Mouse (Mus musculus): ENCODE data around the gene Eif4g3. TPM values are rescaled to one million over a fixed set of nuclear protein-coding genes. Genes with fewer than 3 reads are reported as not detected.
A peak's percentile ranks its signal among the peaks of the same experiment; 100 is the strongest.

The Eif4g3 gene
- total RNA-seq, 2 experiments from 2014 or later = 25.3 to 58.7 TPM

DNA sequence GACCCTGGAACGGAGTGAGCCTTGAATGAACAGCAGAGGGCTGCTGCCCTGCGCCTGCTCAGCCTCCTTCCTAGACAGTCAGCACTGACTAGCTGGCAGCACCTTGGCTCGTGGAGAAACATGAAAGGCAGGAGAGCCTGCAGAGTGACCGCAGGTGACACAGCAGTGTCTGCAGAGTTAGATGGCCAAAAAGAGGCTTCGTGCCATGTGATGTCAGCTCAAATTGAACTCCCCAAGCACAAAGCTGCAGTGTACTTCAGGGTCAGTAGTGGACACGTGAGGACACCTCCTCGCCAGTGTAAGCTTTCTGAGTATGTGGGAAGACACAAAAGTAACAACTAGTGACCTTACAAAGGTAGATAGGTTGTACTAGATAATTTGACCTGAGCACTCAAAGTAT, 193.1 kb downstream of the Eif4g3 start:
- ATAC-seq (replicated peaks; ENCODE audit: low FRiP score, low TSS enrichment, poor library complexity, severe bottlenecking) = no peak

DNA sequence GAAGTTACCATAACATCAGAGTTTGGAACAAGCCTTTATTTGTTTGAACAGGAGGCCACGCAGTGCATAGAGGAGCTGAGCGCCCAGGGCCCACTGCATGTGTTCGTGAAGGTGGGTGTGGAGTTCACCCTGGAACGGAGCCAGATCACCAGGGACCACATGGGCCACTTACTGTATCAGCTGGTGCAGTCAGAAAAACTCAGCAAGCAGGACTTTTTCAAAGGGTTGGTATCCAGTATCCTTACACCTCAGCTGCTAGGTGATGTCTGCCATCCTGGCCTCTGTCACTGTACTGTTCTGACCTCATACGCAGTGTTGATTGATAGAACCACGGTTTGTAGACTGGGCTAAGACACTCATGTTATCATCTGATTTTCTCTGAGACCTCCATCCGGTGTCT, 195.2 kb downstream of the Eif4g3 start:
- ATAC-seq (replicated peaks; ENCODE audit: low FRiP score, low TSS enrichment, poor library complexity, severe bottlenecking) = peak; percentile 89

DNA sequence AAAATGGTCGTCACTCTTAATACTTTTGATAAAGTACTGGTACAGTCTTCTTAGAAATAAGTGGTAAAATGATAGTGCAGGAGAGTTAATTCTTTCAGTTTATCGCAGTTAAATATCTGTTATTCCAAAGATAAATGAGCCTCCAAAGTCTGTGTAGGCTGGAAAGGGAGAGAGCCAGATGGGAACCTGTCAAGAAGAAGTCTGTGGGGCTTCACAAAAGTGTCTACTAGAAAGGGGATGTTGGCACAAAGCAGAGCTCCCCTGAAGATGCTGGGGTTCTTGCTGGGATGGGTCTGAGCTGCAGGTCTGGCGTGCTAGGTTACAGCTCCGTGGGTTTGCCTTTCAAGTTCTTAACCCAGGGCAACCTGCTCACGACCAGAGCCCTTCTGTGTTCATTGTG, 199.7 kb downstream of the Eif4g3 start:
- ATAC-seq (replicated peaks; ENCODE audit: low FRiP score, low TSS enrichment, poor library complexity, severe bottlenecking) = no peak

DNA sequence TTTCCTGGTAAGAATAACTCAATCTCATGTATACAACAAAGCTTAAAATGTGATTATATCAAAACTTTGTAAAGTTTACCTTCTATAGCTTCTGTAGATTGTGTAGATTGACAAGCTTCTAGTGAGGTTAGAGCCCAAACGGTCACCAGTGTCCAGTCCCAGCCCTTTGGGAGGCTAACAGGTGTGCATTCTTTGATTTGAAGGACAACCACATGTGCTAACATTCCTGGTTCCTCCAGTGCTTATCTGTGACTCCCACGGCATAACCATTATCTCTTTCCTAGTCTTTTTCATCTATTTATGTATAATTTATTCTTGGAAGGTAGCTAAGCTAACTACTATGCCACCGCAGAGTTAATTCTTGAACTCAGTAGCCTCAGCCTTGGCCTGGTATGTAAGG, 207.9 kb downstream of the Eif4g3 start:
- ATAC-seq (replicated peaks; ENCODE audit: low FRiP score, low TSS enrichment, poor library complexity, severe bottlenecking) = no peak

- ATAC-seq (replicated peaks; ENCODE audit: low FRiP score, low TSS enrichment, poor library complexity, severe bottlenecking) = no peak
Observed at GRCm38 (mm10) chr4:138201696-138202095, 208.9 kb downstream of the Eif4g3 start.

- no peak for ATAC-seq (replicated peaks; ENCODE audit: low FRiP score, low TSS enrichment, poor library complexity, severe bottlenecking)
Observed at GRCm38 (mm10) chr4:138210116-138210515, 217.3 kb downstream of the Eif4g3 start.

GRCm38 (mm10) chr4:138213861-138214260, 221.0 kb downstream of the Eif4g3 start:
- no peak for ATAC-seq (replicated peaks; ENCODE audit: low FRiP score, low TSS enrichment, poor library complexity, severe bottlenecking)

DNA sequence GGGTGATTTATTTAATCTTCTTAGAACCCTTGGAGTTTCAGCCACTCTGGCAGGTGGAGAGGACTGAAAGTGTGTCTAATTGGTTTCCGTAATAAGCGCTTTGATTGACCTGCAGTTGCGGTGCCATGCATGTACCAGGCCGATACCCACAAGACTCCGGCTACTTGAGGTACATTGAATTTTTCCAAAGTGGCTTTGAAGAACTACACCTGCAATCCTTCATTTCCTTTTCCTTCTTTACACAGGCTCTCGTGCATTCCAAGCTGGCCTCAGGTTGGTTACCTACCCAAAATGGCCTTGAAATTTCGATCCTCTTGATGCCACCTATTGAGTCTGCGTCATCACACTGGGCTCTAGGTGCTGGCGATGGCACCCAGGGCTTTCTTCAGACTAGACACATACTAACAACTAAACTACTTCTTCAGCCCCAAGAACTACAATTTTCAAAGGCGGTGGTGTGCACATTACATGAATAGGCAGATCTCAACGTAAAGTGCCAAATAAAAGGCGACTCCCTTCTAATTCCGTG, 222.9 kb downstream of the Eif4g3 start:
- ATAC-seq (replicated peaks; ENCODE audit: low FRiP score, low TSS enrichment, poor library complexity, severe bottlenecking) = no peak

GRCm38 (mm10) chr4:138216200-138216890, 223.5 kb downstream of the Eif4g3 start, which contains the start of gene Hp1bp3:
Gene Hp1bp3, plus strand, starts transcription at chr4:138216296.
- peak; percentile 41 for ATAC-seq (replicated peaks; ENCODE audit: low FRiP score, low TSS enrichment, poor library complexity, severe bottlenecking)

DNA sequence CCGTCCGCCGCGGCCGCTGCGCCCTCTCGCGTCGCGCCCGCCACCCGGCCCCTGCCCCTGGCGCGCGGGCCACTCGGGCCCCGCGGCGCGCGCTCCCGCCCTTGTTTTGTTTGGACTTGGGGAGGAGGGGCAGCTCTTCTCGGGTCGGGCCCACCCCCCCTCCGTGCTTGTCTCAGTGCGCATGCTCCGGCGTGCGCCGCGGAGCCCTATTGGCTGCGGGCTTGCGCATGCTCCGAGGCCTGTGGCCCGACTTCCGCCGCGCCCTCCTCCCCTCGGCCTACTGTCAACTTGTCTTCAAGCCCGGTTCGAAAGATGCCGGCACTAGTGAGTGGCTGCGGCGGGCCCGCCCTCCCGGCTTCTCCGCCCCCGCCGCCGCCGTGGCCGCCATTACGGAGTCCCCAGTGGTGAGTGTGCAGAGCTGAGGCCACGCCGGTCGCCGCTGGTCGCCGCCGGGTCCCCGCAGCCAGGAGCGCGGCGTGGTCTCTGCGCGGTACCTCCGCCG, 224.1 kb downstream of the Eif4g3 start:
- peak; percentile 79 for ATAC-seq (replicated peaks; ENCODE audit: low FRiP score, low TSS enrichment, poor library complexity, severe bottlenecking)

- ATAC-seq (replicated peaks; ENCODE audit: low FRiP score, low TSS enrichment, poor library complexity, severe bottlenecking) = no peak
Observed at GRCm38 (mm10) chr4:138217441-138217840, 224.6 kb downstream of the Eif4g3 start.

DNA sequence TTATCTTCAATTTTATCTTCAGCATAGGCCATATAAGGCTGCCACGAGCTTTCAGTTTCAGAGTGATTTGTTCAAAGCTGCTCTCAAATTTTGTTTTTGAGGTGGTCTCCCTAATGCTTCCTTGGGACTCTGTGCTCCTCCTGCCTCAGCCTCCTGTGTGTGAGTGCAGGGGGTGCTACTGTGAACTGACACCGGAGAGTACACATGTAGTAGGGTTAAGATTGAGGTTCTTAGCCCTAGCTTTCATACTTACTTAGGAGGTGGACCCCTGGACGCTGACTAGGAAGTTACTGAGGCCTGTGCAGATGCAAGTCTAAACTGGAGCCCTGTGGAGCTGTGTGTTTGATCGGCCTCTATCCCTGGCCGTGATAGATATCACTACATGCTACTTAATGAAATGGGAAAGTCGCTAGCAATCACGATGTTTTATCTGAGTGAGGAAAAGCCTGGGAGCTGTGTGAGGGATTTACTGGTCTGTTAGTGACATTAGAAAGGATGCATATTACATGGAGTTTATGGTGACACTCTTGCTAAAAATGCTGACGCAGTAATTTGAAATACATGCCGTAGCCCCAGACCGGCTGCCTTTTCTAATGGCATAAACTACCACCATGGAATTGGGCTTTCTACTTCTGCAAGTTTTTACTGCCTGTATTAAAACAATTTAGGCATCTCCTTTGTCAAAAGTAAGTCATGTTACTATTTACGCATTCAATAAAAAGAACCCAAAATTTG, 225.3 kb downstream of the Eif4g3 start:
- no peak for ATAC-seq (replicated peaks; ENCODE audit: low FRiP score, low TSS enrichment, poor library complexity, severe bottlenecking)

DNA sequence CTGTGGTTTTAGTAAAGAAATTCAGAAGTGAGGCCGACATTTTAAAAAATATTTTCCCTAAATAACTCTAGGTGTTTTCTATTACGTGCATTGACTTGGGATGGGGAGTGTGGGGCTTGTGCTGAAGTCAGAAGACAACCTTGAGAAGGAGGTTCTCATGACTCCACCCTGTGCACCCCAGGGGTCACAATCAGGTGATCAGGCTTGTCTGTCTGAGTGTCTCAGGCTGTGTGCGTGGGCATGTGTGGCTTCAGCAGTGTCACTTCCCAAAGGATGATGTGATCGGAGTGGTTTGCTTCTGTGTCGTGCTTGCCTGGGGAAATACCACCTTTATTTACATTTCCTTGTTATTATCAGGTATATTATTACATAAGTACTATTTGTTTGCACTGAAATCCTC, 226.5 kb downstream of the Eif4g3 start:
- ATAC-seq (replicated peaks; ENCODE audit: low FRiP score, low TSS enrichment, poor library complexity, severe bottlenecking) = no peak

- ATAC-seq (replicated peaks; ENCODE audit: low FRiP score, low TSS enrichment, poor library complexity, severe bottlenecking) = no peak
Observed at GRCm38 (mm10) chr4:138220761-138221160, 227.9 kb downstream of the Eif4g3 start.

- ATAC-seq (replicated peaks; ENCODE audit: low FRiP score, low TSS enrichment, poor library complexity, severe bottlenecking) = 0 out of 2 replicates have a peak, but pooled peaks have one; percentile 21
Observed at GRCm38 (mm10) chr4:138221406-138221805, 228.6 kb downstream of the Eif4g3 start.

DNA sequence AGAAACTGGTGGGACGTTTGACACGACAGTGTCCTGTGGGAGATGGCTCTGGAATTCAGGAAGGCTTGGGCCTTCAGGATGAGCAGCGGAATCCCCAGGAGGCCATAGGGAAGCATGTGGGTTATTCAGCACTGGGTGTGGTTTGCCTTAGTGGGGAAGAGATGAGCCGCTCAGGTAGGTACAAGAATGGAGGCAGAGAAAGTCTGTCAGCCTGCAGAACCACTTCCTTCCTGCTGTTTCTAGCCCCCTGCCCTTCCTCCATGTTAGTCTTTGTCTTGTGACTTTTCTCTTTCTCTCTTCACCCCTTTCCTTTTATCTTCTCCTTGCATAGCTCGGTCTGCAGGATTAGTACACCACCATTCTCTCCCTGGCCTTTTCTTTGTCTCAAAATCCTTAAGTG, 229.6 kb downstream of the Eif4g3 start:
- ATAC-seq (replicated peaks; ENCODE audit: low FRiP score, low TSS enrichment, poor library complexity, severe bottlenecking) = no peak

DNA sequence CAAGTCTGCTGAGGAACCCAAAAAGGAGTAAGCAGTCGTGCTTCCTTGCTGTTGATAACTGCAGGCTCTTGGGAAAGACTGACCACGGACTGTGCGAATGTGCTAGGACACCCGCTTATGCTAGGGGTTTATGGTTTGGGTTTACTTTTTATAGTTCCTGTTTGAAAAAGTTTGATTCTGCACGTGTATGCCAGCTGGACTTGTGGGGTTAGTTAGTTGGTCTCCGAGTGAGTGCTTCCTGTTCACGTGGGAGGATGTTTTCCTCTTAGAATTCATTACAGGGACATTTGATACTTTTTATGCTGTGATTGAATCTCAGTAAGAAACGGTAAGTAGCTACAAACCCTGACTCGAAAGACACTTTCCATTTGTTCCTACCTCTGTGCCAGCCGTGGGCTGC, 230.8 kb downstream of the Eif4g3 start:
- no peak for ATAC-seq (replicated peaks; ENCODE audit: low FRiP score, low TSS enrichment, poor library complexity, severe bottlenecking)

DNA sequence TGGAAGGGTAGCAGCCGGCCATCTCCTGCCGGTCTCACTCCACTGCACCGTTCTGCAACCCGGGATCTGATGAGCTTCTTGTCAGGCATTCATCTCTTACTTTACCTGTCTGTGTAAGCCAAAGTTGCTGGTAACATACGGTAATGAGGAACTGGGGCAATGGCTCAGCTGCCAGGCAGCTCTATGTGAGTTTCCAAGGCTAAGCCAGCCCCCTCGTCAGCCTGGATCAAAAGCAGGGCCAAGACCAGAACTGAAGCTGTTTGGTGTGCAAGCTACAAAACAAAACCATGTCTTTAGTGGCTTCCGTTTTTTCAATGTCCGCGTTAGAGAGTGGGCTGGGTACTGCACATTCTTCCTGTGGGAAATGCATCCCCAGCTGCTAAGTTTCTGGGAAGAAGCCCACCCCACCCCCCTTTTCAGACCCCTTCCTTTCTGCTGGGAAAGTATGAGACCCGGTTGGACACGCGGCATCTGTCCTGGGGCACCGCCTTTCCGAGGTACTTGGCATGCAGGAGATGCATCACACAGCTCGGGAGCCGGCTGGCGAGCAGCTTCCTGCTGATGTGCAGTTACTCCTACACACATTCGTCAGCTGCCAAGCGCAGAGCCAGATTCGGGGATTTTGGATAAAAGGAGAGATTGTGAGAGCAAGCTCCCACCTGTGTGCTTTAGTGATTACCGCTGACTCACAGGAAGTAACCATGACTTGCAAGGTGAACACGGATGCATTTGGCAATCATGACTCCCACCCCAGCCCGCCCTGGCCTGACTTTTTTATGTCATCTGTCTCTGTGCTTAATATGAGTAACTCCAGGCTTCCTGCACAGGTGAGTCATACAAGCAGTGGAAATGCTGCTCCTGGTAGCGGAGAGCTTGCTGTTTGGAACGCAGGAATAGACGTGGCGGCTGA, 254.2 kb downstream of the Eif4g3 start:
- ATAC-seq (replicated peaks; ENCODE audit: low FRiP score, low TSS enrichment, poor library complexity, severe bottlenecking) = no peak

- ATAC-seq (replicated peaks; ENCODE audit: low FRiP score, low TSS enrichment, poor library complexity, severe bottlenecking) = peak; percentile 91
Observed at GRCm38 (mm10) chr4:138250088-138250960, 257.5 kb downstream of the Eif4g3 start, which contains the start of the genes Sh2d5 and Kif17. Gene Sh2d5, plus strand, starts transcription at chr4:138250403. Gene Kif17, plus strand, starts transcription at chr4:138250435.
